Mouse (Mus musculus): ENCODE data around the gene Tap2.

- TF ChIP-seq CTCF (IDR thresholded peaks at IDR 0.05; ENCODE audit: borderline replicate concordance, insufficient read depth, low read depth, low read length): no peak
- no peak for TF ChIP-seq POLR2A (IDR thresholded peaks at IDR 0.05; ENCODE audit: borderline replicate concordance, insufficient read depth, low read length)
Observed at GRCm38 (mm10) chr17:34210599-34210998, 7.3 kb downstream of the Tap2 start.
